Mouse (Mus musculus) C2C12 (cell line): ENCODE measurements around the gene Ppp2r2c. TPM values are rescaled to one million over a fixed set of nuclear protein-coding genes. Genes with fewer than 3 reads are reported as not detected.

Experiments
- H3K27me3 ChIP-seq: one replicate; pipeline ENCODE4 v1.6.1; 2011; ENCODE audit not compliant: control insufficient read depth, insufficient read depth, insufficient read length
- H3K36me3 ChIP-seq: one replicate; pipeline ENCODE4 v1.6.1; 2011; ENCODE audit not compliant: control insufficient read depth, insufficient read depth
- H3K4me3 ChIP-seq: one replicate; pipeline ENCODE4 v1.5.1; 2011; ENCODE audit warnings: mild to moderate bottlenecking, control low read depth; ENCODE audit not compliant: poor library complexity, insufficient read depth, severe bottlenecking
- H3K79me2 ChIP-seq: one replicate; pipeline ENCODE4 v1.6.1; 2011; ENCODE audit not compliant: control insufficient read depth, insufficient read depth
- H3K79me3 ChIP-seq: one replicate; pipeline ENCODE4 v1.6.1; 2011; ENCODE audit warnings: low read depth, control low read depth
- H3ac ChIP-seq: one replicate; pipeline ENCODE3; 2011; ENCODE audit warnings: low read depth; ENCODE audit not compliant: control insufficient read depth, insufficient read length
- CEBPB ChIP-seq: IDR thresholded peaks from one replicate; pipeline ENCODE4 v1.6.1; 2011; ENCODE audit warnings: low read depth, mild to moderate bottlenecking, control low read depth, moderate library complexity
- CTCF ChIP-seq: IDR thresholded peaks from one replicate; pipeline ENCODE4 v1.5.1; 2011; ENCODE audit not compliant: control insufficient read depth, insufficient read depth, insufficient read length
- FOSL1 ChIP-seq: IDR thresholded peaks from one replicate; pipeline ENCODE4 v1.8.0; 2011; ENCODE audit warnings: mild to moderate bottlenecking, low read length; ENCODE audit not compliant: poor library complexity, insufficient read depth, severe bottlenecking
- MAX ChIP-seq: IDR thresholded peaks from one replicate; pipeline ENCODE4 v1.6.1; 2011; ENCODE audit warnings: mild to moderate bottlenecking, control low read depth
- MYOD1 ChIP-seq: IDR thresholded peaks from one replicate; pipeline ENCODE4 v1.6.1; 2011; ENCODE audit warnings: low read depth; ENCODE audit not compliant: control insufficient read depth, insufficient read length
- MYOG ChIP-seq: IDR thresholded peaks from one replicate; pipeline ENCODE4 v1.6.1; 2011; ENCODE audit not compliant: control insufficient read depth, insufficient read length; ENCODE audit errors: extremely low read depth
- USF1 ChIP-seq: IDR thresholded peaks from one replicate; pipeline ENCODE4 v1.6.1; 2011; ENCODE audit warnings: low read depth, mild to moderate bottlenecking, control low read depth, moderate library complexity
- polyA plus RNA-seq: library from polyadenylated mRNA; unstranded; fragments of >200 nt; fragmentation: generic; extraction: Trizol; gene quantifications from one replicate; pipeline ENCODE4 v1.2.1, GENCODE M21; 2012; ENCODE audit warnings: missing spikeins

The Ppp2r2c gene
- polyA plus RNA-seq, 1 experiment = not detected

DNA sequence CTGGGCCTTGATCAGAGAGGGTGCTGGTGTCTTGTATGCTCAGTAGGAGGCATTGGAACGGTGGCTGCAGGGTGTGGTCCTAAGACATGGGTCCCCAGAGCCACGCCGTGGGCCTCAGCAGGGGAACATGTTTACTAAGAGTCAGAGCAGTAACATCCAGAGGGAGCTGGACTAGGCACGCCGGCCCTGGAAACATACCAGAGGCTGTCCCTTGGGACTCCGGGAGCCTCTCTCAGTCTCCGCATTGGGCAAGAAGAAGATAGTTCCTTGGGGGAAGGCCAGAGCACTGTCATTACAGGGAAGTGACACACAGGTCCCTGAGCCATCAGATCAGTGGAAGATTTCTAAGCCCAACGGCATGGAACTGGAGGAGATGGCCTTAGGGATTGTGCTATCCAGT is 36.9 kb downstream of the Ppp2r2c start:
- Histone ChIP-seq H3K79me3 (no peaks in the 10 kb centered on the region), H3K79me2 (no peaks in the 10 kb centered on the region), H3K27me3 (peaks cover 54% of the 10 kb centered on the region), H3K4me3 (no peak overlapping the region), H3K36me3 (no peaks in the 10 kb centered on the region), H3ac (no peak overlapping the region)
- TF ChIP-seq CTCF (no peak), MYOG (no peak), CEBPB (no peak), MYOD1 (no peak), MAX (no peak), USF1 (no peak), FOSL1 (no peak)

GRCm38 (mm10) chr5:36907695-36908094 is 39.4 kb downstream of the Ppp2r2c start:
- H3K36me3 ChIP-seq = no peaks in the 10 kb centered on the region
- no peak overlapping the region for H3ac ChIP-seq
- no peak overlapping the region for H3K4me3 ChIP-seq
- H3K27me3 ChIP-seq = peaks cover 67% of the 10 kb centered on the region
- TF ChIP-seq CTCF (no peak), MYOG (no peak), USF1 (no peak), CEBPB (no peak), MAX (no peak), MYOD1 (no peak), FOSL1 (no peak)
- no peaks in the 10 kb centered on the region for H3K79me3 ChIP-seq
- H3K79me2 ChIP-seq = no peaks in the 10 kb centered on the region

GRCm38 (mm10) chr5:36909545-36909944 is 41.2 kb downstream of the Ppp2r2c start:
- Histone ChIP-seq H3K79me3 (no peaks in the 10 kb centered on the region), H3ac (no peak overlapping the region), H3K36me3 (no peaks in the 10 kb centered on the region), H3K27me3 (peaks cover 85% of the 10 kb centered on the region), H3K79me2 (no peaks in the 10 kb centered on the region), H3K4me3 (no peak overlapping the region)
- no peak for TF ChIP-seq CEBPB
- TF ChIP-seq MYOD1 = no peak
- TF ChIP-seq CTCF = no peak
- TF ChIP-seq MYOG = no peak
- no peak for TF ChIP-seq MAX
- TF ChIP-seq USF1 = no peak
- TF ChIP-seq FOSL1 = no peak

DNA sequence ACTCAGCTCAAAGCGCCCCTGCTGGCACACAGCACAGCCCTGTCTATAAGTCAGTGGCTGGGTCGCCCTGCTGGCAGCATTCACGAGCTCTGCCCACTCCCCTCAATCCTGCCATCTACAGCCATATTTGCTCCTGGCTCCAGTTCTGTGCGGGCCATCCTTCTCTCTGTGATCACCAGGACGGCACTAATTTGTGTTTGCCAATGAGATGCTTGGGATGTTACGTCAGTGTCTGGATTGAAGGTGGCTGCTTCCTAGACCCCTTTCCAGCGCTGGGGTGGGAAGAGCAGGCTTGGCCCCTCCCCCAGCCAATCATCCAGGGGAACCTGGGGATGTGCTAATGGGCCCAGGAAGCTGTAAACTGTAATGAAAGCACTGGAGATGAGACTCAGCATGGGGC is 42.7 kb downstream of the Ppp2r2c start:
- Histone ChIP-seq H3K27me3 (peaks cover 80% of the 10 kb centered on the region), H3ac (no peak overlapping the region), H3K4me3 (no peak overlapping the region), H3K36me3 (no peaks in the 10 kb centered on the region), H3K79me3 (no peaks in the 10 kb centered on the region), H3K79me2 (no peaks in the 10 kb centered on the region)
- TF ChIP-seq CEBPB = no peak
- TF ChIP-seq CTCF = no peak
- TF ChIP-seq MYOG = no peak
- no peak for TF ChIP-seq FOSL1
- TF ChIP-seq MAX = no peak
- no peak for TF ChIP-seq USF1
- TF ChIP-seq MYOD1 = no peak

GRCm38 (mm10) chr5:36911759-36912352 is 43.5 kb downstream of the Ppp2r2c start:
- no peaks in the 10 kb centered on the region for H3K79me2 ChIP-seq
- no peaks in the 10 kb centered on the region for H3K79me3 ChIP-seq
- no peaks in the 10 kb centered on the region for H3K36me3 ChIP-seq
- H3K27me3 ChIP-seq = peaks cover 77% of the 10 kb centered on the region
- TF ChIP-seq MYOG (no peak), CEBPB (no peak), FOSL1 (no peak), MYOD1 (no peak), USF1 (no peak), CTCF (no peak), MAX (no peak)
- no peak overlapping the region for H3ac ChIP-seq
- no peak overlapping the region for H3K4me3 ChIP-seq
